Mouse (Mus musculus): ENCODE data around the gene Vps37b.

Gene Vps37b

DNA sequence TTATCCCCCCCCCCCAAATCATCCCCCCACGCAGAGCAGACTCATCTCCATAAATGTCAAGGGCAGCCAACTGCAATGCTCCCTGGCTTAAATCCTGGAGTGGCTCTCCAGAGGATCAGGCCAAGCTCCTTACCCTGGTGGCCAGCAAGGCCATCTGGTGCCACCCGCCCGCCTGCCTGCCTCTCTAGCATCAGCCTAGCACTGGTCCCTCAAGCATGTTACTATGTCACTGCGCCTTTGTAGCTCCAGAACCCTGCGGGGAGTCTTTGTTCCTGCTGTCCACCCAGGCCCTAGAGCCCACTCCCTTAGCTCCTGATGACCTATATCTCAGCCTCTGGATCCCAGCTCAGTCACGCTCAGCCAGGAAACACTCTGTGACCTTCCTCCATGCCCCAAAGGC, 7.4 kb downstream of the Vps37b start:
- DNase-seq (ENCODE audit: low read depth, low spot score), result no peak

DNA sequence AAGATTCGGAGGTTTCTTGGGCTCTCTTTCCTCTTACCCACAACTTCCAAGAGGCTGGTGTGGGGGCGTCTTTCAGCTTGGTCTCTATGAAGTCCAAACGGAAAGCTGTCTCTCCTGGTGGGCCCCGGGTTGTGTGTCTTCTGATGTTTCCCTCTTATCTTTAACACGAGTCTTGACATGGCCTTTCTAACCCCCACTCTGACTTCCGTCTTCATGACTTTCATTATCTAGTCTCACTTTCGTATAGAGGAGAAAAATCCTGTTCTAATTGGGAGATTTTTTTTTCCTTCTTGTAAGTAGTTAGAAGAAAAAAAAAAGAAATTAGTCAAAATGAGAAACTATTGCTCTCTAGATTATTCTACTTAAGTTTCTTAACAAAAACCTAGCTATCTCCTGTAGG, 9.7 kb downstream of the Vps37b start:
- no peak for DNase-seq (ENCODE audit: low read depth, low spot score)

GRCm38 (mm10) chr5:124021701-124022100, 10.4 kb downstream of the Vps37b start:
- no peak for DNase-seq (ENCODE audit: low read depth, low spot score)

- DNase-seq (ENCODE audit: low read depth, low spot score), result no peak
These were observed 10.9 kb downstream of the Vps37b start for GRCm38 (mm10) chr5:124021148-124021547.

DNA sequence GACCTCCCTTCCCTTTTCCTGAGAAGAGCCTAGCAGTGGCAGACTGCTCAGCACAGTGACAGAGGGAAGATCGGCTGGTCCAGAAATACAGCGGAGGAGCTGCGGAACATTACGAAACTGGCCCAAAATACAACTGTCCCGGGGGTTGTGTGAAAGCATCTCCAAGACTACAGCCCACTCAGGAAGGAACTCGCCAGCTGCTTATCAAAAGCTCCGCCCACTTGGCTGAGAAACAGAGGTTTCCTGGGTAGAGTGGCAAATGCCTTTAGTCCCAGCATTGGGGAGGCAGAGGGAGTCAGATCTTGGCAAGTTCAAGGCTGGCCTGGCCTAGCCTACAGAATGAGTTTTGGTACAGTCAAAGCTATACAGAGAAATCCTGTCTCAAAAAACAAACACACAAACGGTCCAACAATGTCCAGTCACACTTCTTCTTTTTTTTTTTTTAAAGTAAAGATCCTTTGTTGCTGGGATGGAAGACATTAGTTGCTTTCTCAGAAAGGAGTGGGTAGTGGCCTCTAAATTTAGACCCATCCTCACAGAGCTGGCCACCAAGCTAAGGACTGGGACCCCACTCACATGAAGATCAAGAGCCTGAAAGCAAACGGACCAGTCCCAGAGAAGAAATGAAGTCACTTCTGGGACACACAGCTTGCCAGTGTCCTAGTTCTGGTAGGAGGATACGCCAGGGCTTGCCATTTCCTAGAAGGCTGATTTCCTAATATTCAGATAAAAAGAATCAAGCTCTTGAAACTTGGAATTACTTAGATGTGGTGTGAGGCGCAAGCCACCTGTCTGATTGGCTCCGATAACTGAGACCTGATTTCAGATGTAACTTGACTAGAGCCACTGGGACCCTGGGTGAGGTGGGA, 12.5 kb downstream of the Vps37b start:
- DNase-seq (ENCODE audit: low read depth, low spot score), result peak; percentile 58

GRCm38 (mm10) chr5:124018651-124019050, 13.4 kb downstream of the Vps37b start:
- DNase-seq (ENCODE audit: low read depth, low spot score), result no peak

DNA sequence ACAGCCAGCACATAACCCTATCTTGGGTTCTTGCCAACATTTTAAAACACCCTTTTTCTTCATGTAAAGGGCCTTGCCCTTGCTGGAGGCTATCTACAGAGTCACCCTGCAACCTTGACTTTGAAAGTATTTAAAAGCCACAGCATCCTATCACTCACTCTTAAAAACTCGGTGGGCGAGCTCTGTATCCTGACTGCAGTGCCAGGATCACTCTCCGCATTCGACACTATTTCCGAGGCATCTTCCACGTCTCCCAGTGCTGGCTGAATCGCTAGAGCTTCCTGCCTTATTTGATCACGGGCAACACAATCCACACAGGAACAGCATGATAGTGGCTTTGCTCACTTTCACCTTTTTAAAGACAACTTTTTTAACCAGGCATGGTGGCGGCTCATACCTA, 14.1 kb downstream of the Vps37b start:
- DNase-seq (ENCODE audit: low read depth, low spot score), result no peak

DNA sequence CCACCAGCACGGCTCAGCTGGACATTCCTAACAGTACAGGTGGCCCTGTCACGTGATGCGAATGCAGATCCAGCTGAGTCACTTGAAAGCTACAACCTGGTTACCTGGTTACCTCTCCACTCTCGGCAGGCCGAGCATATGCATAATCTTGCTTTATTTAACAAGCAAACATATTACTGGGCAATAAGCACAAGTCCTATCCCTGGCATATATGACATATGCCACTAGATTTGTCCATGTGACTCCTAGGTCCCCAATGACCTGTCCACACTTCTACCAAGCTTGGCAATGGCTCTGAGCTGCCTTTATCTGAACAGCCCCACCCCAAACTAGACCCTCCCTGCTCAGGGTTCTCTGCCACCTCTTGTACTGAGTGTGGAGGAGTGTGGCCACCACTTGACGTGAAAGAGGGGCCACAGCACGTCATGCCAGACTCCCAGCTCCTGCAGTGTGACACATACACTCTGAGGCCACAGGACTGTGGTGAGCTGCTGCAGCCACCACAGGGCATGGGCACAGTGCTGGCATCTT, 15.7 kb downstream of the Vps37b start:
- DNase-seq (ENCODE audit: low read depth, low spot score), result no peak

GRCm38 (mm10) chr5:124015727-124016126, 16.3 kb downstream of the Vps37b start:
- no peak for DNase-seq (ENCODE audit: low read depth, low spot score)

DNA sequence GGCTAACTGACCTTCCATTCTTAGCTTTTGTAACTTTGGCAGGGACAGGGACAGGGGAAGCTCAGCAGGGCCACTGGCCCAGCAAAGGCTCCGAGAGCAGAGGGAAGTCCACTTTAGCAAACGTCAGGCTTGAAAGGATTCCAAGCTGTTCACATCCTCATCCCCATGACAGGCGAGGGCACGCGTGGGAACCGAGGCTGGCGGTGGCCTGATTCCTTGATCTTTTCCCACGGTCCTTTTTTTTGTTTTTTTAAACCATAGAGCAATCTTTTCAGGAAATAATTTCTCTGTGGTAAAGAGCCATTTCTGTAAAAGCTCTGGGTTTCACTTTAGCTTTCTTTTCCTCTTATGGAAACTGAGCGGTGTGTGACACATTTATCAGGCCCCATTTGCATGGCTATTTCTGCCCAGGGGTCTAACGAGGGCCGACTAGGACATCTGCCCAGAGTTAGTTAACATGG, 17.2 kb downstream of the Vps37b start:
- no peak for DNase-seq (ENCODE audit: low read depth, low spot score)

DNA sequence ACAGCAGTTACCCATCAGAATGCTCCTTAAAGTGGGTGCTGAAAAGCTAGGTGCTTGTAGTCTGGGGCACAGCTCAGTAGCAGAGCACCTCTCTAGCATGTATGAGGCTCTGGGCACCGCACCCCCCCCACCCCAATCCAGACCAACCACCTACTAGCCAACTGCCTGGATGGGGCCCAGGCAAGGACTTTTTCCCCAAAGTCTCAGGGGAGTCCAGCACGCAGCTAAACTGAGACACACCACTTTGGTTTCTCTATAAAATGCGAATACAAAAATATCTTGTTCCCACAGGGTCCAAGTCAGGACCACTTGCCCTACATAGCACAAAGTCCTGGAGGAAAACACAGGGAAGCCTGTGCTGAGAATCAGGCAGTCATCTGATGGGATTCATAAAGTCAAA, 17.9 kb downstream of the Vps37b start:
- DNase-seq (ENCODE audit: low read depth, low spot score), result no peak

- DNase-seq (ENCODE audit: low read depth, low spot score), result no peak
These were observed 18.3 kb downstream of the Vps37b start for GRCm38 (mm10) chr5:124013747-124014146.

DNA sequence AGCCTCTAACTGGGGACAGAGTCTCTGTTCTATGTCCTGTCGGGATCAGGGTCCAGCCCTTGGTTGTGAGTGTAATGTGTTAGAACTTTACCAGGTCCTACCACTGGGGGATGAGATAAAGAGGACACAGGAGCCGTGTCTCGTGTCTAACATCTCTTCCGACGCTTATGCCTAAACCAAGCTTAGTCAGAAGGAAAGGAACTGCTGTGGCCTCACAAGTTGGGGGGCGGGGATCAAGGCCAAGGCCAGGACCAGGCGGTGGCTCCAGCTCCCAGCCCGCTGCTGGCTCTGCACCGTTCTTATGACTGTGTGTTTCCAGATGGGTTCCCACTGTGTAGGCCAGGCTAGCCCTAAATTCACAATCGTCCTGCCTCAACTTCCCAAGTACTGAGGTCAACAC, 19.2 kb downstream of the Vps37b start:
- DNase-seq (ENCODE audit: low read depth, low spot score), result no peak

- DNase-seq (ENCODE audit: low read depth, low spot score), result no peak
These were observed 20.1 kb downstream of the Vps37b start for GRCm38 (mm10) chr5:124011927-124012326.

DNA sequence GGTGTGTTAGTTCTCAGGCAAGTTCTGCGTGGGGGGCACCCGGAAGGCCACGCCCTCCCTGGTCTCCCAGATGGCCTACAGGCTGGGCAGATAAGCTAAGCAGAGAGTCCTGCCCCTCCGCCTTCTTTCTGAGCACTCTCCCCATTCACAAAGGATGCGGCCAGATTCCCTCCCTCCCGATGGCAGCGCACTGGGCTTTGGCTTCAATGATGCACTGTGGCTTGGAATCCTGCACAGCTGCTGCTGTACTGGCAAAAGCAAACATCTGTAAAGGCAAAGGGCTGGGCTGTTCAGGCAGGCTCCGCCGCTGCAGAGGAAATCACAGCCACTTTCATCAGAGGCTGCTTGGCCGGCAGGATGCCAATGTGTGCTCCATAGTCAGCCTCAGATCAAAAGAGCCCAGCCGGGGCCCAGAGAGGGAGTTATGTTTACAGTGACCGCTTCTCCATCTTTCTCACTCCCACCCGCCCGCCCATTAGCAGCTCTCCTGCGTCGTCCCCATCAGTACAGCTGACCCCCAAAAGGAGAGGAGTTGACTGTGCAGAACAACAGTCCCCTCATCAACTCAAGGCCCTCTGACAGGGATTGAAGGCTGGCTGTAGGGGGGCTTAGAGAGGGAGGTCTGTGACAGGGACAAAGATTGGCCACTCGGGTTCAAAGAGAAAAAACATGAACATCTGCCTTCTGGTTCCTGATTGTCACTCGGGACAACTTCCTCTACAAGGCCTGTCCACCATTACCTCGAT, 21.0 kb downstream of the Vps37b start:
- DNase-seq (ENCODE audit: low read depth, low spot score), result no peak

DNA sequence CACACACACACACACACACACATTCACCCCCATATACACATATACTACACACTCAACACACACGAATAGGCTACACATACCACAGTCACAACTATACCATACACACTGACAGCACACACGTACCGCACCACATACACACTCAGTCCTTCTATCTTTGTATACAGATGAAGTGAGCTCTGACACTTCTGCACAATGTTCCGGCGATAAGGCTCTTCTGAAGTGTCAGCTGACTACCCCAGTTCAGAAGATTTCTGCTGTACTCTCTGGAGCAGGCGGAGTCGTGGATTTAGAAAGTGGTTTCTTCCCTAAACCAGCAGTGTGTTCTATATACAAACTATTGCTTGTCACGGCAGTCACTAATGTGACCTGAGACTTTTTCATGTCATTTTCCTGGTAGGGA, 22.0 kb downstream of the Vps37b start:
- DNase-seq (ENCODE audit: low read depth, low spot score), result no peak

GRCm38 (mm10) chr5:124006891-124007491, 25.1 kb downstream of the Vps37b start:
- DNase-seq (ENCODE audit: low read depth, low spot score), result no peak

DNA sequence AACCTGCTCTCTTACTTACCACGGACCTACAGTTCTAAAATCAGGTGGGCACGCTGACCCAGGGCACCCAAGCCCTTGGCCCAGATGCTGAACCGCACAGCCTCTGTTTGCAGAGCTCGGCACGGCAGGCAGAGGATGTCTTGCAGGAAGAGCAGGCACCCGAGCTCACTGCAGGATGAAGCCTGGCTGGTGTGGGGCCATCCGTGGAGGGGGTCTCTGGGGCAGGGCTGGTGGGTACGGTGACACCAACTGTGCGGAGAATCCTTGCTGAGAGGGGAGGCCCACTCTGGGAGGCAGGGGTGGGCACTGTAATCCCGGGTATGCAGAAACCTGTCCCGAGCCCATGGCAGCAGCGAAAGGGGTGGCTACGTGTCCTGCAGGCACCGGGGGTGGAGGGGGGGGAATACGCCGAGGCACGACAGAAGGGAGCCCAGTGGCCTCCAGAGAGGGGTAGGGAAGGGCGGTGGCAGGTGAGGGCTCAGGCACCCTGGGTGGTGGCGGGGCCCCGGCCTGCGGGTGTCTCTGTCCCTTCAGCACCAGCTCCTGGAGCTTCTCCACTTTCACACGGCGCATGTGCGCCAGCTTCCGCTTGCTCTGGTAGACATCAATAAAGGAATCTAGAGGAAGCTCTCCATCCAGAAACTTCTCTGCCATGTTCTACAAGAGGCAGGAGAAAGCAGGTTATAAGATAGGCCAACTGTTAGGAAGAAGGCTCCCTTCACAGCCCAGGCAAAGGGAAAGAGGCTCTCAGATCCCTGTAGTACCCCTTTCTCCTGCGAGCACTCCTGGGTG, 25.8 kb downstream of the Vps37b start:
- DNase-seq (ENCODE audit: low read depth, low spot score), result no peak

DNA sequence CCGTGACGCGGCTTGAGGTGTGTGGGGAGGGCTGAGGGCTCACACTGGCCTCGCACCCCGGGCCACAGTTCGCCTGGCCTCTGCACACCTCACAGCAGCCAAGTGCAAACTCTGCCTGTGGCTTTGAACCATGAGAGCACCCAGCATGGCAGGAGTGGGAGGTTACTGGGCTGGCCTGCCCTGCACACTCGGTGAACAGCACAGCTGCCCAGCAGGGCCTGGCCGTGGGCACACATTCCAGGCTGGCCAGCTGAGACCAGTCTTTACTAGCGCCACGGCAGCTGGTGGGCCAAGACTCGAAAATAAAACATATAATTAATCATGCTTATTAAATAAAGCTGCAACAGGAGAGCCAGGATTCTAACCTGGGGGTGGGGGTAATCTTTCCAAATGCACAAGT, 26.5 kb downstream of the Vps37b start:
- no peak for DNase-seq (ENCODE audit: low read depth, low spot score)

DNA sequence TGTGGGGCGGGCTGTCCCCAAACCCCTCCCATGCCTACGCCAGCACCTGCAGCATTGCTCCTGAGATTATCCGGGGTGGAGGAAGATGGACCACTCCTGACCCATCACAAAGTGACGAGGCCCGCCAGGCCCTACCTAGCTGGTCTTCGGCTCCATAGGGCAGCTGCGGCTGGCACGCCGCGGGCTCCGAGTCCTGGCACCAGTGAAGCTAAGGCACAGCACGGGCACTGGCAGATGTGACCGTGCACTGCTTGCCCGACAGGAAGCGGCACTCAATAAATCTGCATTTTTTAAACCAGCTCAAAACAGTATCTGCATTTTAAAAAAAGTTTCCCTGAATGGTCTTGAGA, 26.9 kb downstream of the Vps37b start:
- DNase-seq (ENCODE audit: low read depth, low spot score), result no peak

DNA sequence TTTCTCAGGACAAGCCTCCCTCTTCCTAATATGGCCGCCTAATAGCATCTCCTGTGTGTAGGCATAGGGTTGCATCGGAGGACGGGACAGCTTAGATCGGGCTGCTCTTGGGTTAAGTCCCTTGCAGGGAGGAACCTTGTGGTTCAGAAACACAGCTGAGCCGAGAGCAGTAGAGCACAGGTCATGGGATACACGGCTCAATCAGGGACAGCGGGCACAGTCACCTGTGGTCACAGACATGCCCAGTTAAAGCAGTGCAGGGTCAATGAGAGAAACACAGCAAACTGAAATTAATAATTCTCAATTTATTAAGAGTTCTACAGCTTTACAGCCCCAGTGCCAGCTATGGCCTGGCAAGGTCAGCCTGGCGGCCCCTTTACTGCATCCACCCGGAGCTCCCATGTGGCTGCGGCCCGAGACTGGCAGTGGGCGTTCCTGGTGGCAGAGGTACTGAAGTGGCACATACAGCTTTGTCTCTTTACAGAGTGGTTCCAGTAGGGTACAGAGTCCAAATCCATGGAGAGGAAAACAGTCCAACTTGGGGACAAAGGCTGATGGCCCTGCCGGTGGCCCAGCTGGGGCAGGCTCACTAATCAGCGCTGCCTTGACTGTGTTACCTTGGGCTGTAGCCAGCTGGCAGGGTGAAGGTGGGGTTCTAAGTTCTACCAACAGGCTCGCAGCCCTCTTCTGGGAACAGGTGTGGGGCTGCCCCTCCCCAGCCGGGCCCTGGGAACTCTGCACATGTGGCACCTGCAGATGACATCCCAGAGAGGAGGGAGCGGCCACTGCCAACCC, 27.5 kb downstream of the Vps37b start:
- no peak for DNase-seq (ENCODE audit: low read depth, low spot score)

Data from skeletal muscle tissue, adult 2 months (tissue).